Mouse (Mus musculus): Measurements from ENCODE around the gene Rad51d. TPM values are rescaled to one million over a fixed set of nuclear protein-coding genes. Genes with fewer than 3 reads are reported as not detected.

Gene Rad51d
- polyA plus RNA-seq, 1 experiment, result 16.6 TPM

- Histone ChIP-seq H3K4me1 (ENCODE audit: control insufficient read depth, insufficient read depth, low read length) (no peaks in the 10 kb centered on the region), H3K27ac (ENCODE audit: insufficient read depth, low read length) (no peak overlapping the region), H3K4me3 (ENCODE audit: insufficient read depth, low read length) (no peak overlapping the region)
- no peak for TF ChIP-seq POLR2A (IDR thresholded peaks at IDR 0.05; ENCODE audit: extremely low read depth, insufficient read depth, low read length)
- TF ChIP-seq CTCF (IDR thresholded peaks at IDR 0.05; ENCODE audit: extremely low read depth, insufficient read depth, low read length), result no peak
Observed at GRCm38 (mm10) chr11:82861558-82861957, 28.9 kb downstream of the Rad51d start.

GRCm38 (mm10) chr11:82860759-82861158 is 29.7 kb downstream of the Rad51d start:
- Histone ChIP-seq H3K4me1 (ENCODE audit: control insufficient read depth, insufficient read depth, low read length) (no peaks in the 10 kb centered on the region), H3K4me3 (ENCODE audit: insufficient read depth, low read length) (no peak overlapping the region), H3K27ac (ENCODE audit: insufficient read depth, low read length) (no peak overlapping the region)
- TF ChIP-seq CTCF (IDR thresholded peaks at IDR 0.05; ENCODE audit: extremely low read depth, insufficient read depth, low read length), result no peak
- no peak for TF ChIP-seq POLR2A (IDR thresholded peaks at IDR 0.05; ENCODE audit: extremely low read depth, insufficient read depth, low read length)

DNA sequence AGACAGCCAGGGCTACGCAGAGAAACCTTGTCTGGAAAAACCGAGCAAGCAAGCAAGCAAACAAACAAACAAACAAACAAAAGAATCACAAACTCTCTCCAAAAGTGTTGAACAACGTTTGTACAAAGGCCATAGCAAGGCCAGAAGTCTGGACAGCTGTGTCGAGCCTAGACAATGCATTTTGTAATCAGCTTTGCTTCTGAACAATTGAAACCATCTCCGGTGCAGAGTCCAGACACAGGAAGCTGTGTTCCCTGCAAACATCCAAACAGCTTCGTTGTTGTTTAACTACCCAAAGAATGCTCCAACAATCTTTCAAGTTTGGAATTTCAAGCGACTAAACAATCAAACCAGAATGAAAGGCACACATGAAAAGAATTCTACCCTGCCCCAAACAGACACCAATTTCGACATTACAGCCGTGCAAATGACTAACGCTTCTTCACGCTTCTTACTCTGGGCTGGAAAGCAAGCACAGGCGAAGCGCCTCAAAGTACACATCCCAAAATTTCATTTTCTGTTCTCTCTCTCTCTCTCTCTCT is 33.0 kb downstream of the Rad51d start:
- no peaks in the 10 kb centered on the region for H3K4me1 ChIP-seq (ENCODE audit: control insufficient read depth, insufficient read depth, low read length)
- TF ChIP-seq CTCF (IDR thresholded peaks at IDR 0.05; ENCODE audit: extremely low read depth, insufficient read depth, low read length) (no peak), POLR2A (IDR thresholded peaks at IDR 0.05; ENCODE audit: extremely low read depth, insufficient read depth, low read length) (no peak)
- H3K27ac ChIP-seq (ENCODE audit: insufficient read depth, low read length), result peak overlapping the region; percentile 72; the same call in 1 of the 2 replicates

DNA sequence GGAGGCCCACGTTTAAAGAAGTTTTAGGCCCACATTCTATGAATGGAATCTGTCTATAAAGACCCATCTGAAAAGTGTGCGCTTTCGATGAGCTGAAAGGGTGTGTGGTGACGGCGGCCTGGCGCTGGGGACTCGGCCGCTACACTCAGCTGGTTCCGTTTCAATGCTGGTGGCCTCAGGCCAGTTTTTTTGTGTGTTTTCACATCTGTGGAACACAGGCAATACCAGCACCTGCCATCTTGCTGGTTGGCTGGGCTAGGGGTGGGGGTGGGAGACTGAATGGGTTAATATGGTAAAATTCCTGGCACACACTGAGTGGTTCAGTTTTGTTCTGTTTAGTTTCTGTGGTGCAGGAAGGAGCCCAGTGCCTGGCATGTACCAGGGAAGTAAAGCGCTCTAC is 34.4 kb downstream of the Rad51d start:
- H3K4me1 ChIP-seq (ENCODE audit: control insufficient read depth, insufficient read depth, low read length), result no peaks in the 10 kb centered on the region
- no peak overlapping the region for H3K27ac ChIP-seq (ENCODE audit: insufficient read depth, low read length)
- TF ChIP-seq POLR2A (IDR thresholded peaks at IDR 0.05; ENCODE audit: extremely low read depth, insufficient read depth, low read length), result no peak
- no peak for TF ChIP-seq CTCF (IDR thresholded peaks at IDR 0.05; ENCODE audit: extremely low read depth, insufficient read depth, low read length)
- H3K4me3 ChIP-seq (ENCODE audit: insufficient read depth, low read length), result no peak overlapping the region

More for the DNA sequence above, 33.0 kb downstream of the Rad51d start:
- no peak overlapping the region for H3K4me3 ChIP-seq (ENCODE audit: insufficient read depth, low read length)

DNA sequence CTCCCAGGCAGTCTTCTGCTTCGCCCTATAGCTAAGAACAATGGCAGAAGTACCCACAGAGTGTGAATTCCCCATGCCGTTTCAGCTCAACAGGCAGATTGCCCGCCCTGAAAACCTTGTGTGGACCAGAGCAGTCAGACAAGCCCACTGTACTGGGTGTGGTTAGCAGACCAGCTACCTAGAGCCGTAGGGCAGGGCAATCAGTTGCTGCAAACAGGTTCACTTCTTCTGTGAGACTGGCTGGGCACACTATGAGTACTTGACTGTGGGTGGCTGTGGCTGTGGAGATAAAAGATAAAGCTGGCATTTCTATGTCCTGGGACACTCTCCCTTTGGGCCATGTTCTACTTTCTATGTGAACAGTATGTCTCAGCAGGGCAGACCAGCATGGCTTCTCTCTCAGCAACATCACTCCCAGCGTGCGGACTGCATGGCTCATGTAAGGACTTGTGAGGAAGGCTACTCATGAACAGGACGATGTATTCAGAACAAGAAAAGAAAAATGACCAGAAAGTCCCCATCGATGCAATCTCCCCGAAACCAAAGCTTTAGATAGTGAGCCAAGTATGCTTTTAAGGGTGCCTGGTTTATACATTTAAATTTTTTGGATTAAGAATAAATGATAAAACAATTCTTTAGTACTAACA is 35.0 kb downstream of the Rad51d start:
- Histone ChIP-seq H3K4me3 (ENCODE audit: insufficient read depth, low read length) (no peak overlapping the region), H3K4me1 (ENCODE audit: control insufficient read depth, insufficient read depth, low read length) (no peaks in the 10 kb centered on the region), H3K27ac (ENCODE audit: insufficient read depth, low read length) (no peak overlapping the region)
- TF ChIP-seq POLR2A (IDR thresholded peaks at IDR 0.05; ENCODE audit: extremely low read depth, insufficient read depth, low read length) (no peak), CTCF (IDR thresholded peaks at IDR 0.05; ENCODE audit: extremely low read depth, insufficient read depth, low read length) (no peak)

GRCm38 (mm10) chr11:82854111-82854510 is 36.3 kb downstream of the Rad51d start:
- TF ChIP-seq POLR2A (IDR thresholded peaks at IDR 0.05; ENCODE audit: extremely low read depth, insufficient read depth, low read length) (no peak), CTCF (IDR thresholded peaks at IDR 0.05; ENCODE audit: extremely low read depth, insufficient read depth, low read length) (no peak)
- Histone ChIP-seq H3K4me1 (ENCODE audit: control insufficient read depth, insufficient read depth, low read length) (no peaks in the 10 kb centered on the region), H3K27ac (ENCODE audit: insufficient read depth, low read length) (no peak overlapping the region), H3K4me3 (ENCODE audit: insufficient read depth, low read length) (no peak overlapping the region)

DNA sequence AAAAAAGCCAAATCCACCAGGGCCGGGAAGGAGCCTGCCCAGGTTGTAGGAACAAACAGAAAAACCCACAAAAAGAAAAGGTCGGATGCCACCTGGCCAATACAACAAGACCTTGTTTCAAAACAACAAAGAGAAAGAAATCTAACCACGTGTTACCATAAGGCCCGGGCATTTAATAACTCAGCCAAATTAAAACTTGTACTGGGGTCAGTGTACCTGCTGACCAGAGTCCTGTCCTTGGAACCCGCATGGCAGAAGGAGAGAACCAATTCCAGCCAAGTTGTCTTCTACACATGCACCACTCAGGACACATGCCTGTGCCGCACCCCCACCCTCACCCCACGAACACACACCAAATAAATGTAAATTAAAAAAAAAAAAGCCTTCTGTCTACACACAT is 37.5 kb downstream of the Rad51d start:
- H3K4me3 ChIP-seq (ENCODE audit: insufficient read depth, low read length), result no peak overlapping the region
- H3K4me1 ChIP-seq (ENCODE audit: control insufficient read depth, insufficient read depth, low read length), result no peaks in the 10 kb centered on the region
- no peak overlapping the region for H3K27ac ChIP-seq (ENCODE audit: insufficient read depth, low read length)
- TF ChIP-seq CTCF (IDR thresholded peaks at IDR 0.05; ENCODE audit: extremely low read depth, insufficient read depth, low read length), result no peak
- no peak for TF ChIP-seq POLR2A (IDR thresholded peaks at IDR 0.05; ENCODE audit: extremely low read depth, insufficient read depth, low read length)

DNA sequence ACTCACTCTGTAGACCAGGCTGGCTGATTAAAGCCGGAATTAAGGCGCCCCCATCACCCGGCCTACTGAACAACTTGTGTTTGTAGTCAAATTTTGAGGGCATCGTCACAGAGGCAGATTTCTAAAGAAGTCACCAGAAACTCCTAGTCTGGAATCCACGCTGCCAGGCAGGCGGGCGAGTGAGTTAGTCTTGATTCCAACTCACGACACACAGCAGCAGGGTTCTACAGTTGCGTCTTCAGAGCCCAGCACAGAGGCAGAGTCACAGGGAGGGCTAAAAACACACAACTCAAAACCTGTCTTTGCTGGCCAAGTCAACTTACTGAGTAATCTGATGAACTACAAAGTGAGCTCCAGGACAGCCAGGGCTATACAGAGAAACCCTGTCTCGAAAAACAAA is 37.9 kb downstream of the Rad51d start:
- no peak for TF ChIP-seq POLR2A (IDR thresholded peaks at IDR 0.05; ENCODE audit: extremely low read depth, insufficient read depth, low read length)
- no peak for TF ChIP-seq CTCF (IDR thresholded peaks at IDR 0.05; ENCODE audit: extremely low read depth, insufficient read depth, low read length)

DNA sequence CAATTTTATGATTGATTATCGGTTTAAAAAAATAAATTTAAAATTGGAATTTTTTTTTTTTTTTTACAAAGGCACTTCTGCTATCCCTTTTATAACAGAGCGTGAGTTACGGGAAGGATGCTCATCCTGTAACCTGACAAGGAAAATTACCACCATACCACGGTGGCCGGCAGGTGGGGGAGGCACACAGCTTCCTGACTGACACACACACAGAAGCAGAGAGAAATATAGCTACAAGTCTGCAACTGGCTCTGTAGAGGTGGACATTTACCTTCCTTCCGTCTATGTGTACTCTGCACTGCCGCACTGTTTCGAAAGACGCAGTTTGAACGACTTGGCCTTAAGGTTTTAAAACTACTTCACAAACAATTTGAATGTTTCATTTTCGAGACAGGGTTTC is 38.3 kb downstream of the Rad51d start:
- TF ChIP-seq CTCF (IDR thresholded peaks at IDR 0.05; ENCODE audit: extremely low read depth, insufficient read depth, low read length) (no peak), POLR2A (IDR thresholded peaks at IDR 0.05; ENCODE audit: extremely low read depth, insufficient read depth, low read length) (no peak)
- H3K27ac ChIP-seq (ENCODE audit: insufficient read depth, low read length), result no peak overlapping the region
- H3K4me3 ChIP-seq (ENCODE audit: insufficient read depth, low read length), result no peak overlapping the region
- H3K4me1 ChIP-seq (ENCODE audit: control insufficient read depth, insufficient read depth, low read length), result no peaks in the 10 kb centered on the region

More for the DNA sequence above, 37.9 kb downstream of the Rad51d start:
- no peak overlapping the region for H3K27ac ChIP-seq (ENCODE audit: insufficient read depth, low read length)
- no peaks in the 10 kb centered on the region for H3K4me1 ChIP-seq (ENCODE audit: control insufficient read depth, insufficient read depth, low read length)
- no peak overlapping the region for H3K4me3 ChIP-seq (ENCODE audit: insufficient read depth, low read length)

DNA sequence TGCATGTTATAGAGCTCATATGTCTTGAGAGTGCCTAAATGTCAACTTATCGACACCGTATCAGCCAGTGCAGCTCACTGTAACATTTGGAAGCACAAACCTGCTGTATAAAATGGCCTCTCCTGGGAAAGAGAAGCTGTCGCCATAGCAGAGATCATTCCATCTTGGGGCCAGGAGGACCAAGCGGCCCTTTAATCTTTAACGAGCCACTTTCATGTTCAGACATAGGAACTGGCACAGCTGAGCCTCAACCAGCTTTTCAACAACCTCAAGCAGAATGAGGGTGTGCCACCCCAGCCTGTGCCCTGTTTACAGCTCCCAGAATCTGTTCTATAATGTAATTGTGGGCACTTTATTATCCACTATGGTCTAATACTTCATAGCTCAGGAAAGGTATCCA is 40.2 kb downstream of the Rad51d start:
- Histone ChIP-seq H3K27ac (ENCODE audit: insufficient read depth, low read length) (no peak overlapping the region), H3K4me3 (ENCODE audit: insufficient read depth, low read length) (no peak overlapping the region), H3K4me1 (ENCODE audit: control insufficient read depth, insufficient read depth, low read length) (no peaks in the 10 kb centered on the region)
- TF ChIP-seq CTCF (IDR thresholded peaks at IDR 0.05; ENCODE audit: extremely low read depth, insufficient read depth, low read length), result no peak

Measured in cortical plate, adult 2 months (tissue).